Mouse (Mus musculus) hindbrain, embryonic 14.5 days (tissue): ENCODE measurements around the gene Cd300ld4. TPM values are rescaled to one million over a fixed set of nuclear protein-coding genes. Genes with fewer than 3 reads are reported as not detected.

Experiments
- ATAC-seq: fragments of 200-750 bp; cut with Nextera tagmentation; 2 replicates; pipeline ENCODE4 v1.8.0; 2017; ENCODE audit warnings: moderate number of reproducible peaks, mild to moderate bottlenecking, moderate TSS enrichment, moderate library complexity; ENCODE audit not compliant: low FRiP score
- DNase-seq: peaks from one replicate; pipeline ENCODE4 v3.0.0-alpha.2; 2015; ENCODE audit warnings: low spot score
- H3K27ac ChIP-seq: fragments of 300-500 bp; sonication (generic); 2 replicates; pipeline ENCODE4 v1.5.1; 2014; ENCODE audit warnings: mild to moderate bottlenecking, moderate library complexity
- H3K27me3 ChIP-seq: fragments of 300-500 bp; sonication (generic); 2 replicates; pipeline ENCODE4 v1.6.1; 2014; ENCODE audit warnings: mild to moderate bottlenecking, low read length, mixed read lengths; ENCODE audit not compliant: control insufficient read depth, insufficient read depth
- H3K36me3 ChIP-seq: fragments of 300-500 bp; sonication (generic); replicated peaks from 2 replicates; pipeline ENCODE4 v1.6.1; 2014; ENCODE audit not compliant: control insufficient read depth, insufficient read depth
- H3K4me1 ChIP-seq: fragments of 300-500 bp; sonication (generic); replicated peaks from 2 replicates; pipeline ENCODE4 v1.6.1; 2014; ENCODE audit warnings: antibody characterized with exemption, low read length, mixed read lengths; ENCODE audit not compliant: control insufficient read depth, insufficient read depth
- H3K4me2 ChIP-seq: fragments of 300-500 bp; sonication (generic); replicated peaks from 2 replicates; pipeline ENCODE4 v1.6.1; 2014; ENCODE audit warnings: mild to moderate bottlenecking, moderate library complexity
- H3K4me3 ChIP-seq: fragments of 300-500 bp; sonication (generic); replicated peaks from 2 replicates; pipeline ENCODE4 v1.5.1; 2014; ENCODE audit warnings: mild to moderate bottlenecking, low read length
- H3K9ac ChIP-seq: fragments of 300-500 bp; sonication (generic); 2 replicates; pipeline ENCODE4 v1.6.1; 2014
- H3K9me3 ChIP-seq: fragments of 300-500 bp; sonication (generic); 2 replicates; pipeline ENCODE4 v1.6.1; 2016; ENCODE audit warnings: low read length; ENCODE audit not compliant: control insufficient read depth
- WGBS: fragments of 180-500 bp; shearing (Covaris S2); extraction: QIAGEN DNeasy Blood & Tissue Kit; methylation state at CpG from one replicate; pipeline ENCODE4 v1.1.7; 2014; 5-methylcytosine and 5-hydroxymethylcytosine counted together
- polyA plus RNA-seq: library from polyadenylated mRNA; unstranded; fragments of >200 nt; fragmentation: Nextera tagmentation; extraction: Ambion mirVana; gene quantifications from 2 replicates; pipeline ENCODE4 v1.2.1, GENCODE M21; 2014

The Cd300ld4 gene
- polyA plus RNA-seq, 1 experiment from 2014 or later: not detected

DNA sequence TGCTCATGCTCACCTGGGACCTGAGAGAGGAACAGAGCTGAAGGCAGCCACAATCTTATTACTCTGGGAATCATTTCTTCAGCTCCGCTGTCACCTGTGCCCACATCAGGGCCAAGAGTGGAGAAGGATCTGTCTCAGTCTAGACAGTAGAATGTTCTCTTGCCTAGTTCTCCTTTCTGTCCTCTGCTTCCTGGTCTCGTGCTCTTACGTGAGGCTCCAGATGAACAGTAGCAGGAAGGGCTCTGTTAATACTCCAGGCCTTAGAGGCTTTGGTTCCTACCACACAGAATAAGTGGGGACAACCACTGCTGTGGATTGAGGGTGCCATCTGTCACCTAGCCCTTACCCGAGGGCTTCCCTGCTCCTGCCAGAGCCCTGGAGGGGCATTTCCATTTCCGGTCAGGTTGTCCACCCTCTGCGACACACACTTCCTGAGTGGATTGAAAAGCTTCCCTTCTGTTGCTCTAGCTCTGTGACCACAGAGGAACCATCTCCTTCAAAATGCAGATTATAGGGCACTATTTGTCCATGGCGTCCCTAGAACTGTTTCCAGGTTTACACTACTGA is 25.3 kb downstream of the Cd300ld4 start, which contains the start of gene Cd300c2:
Gene Cd300c2 (minus strand): TSS at position 407 of the 567 bp plus-strand sequence.
- H3K9me3 ChIP-seq: no peaks in the 10 kb centered on the region
- no peaks in the 10 kb centered on the region for H3K4me1 ChIP-seq
- H3K36me3 ChIP-seq: no peaks in the 10 kb centered on the region
- H3K4me3 ChIP-seq: no peak within 1 kb of the TSS
- H3K27me3 ChIP-seq: no peaks in the 10 kb centered on the region
- DNase-seq (no peak), ATAC-seq (no peak)
- no peak within 1 kb of the TSS for H3K9ac ChIP-seq
- no peak within 1 kb of the TSS for H3K27ac ChIP-seq
- H3K4me2 ChIP-seq: no peak within 1 kb of the TSS
- WGBS: 86% methylated on average over 7 of the region's 7 CpGs

DNA sequence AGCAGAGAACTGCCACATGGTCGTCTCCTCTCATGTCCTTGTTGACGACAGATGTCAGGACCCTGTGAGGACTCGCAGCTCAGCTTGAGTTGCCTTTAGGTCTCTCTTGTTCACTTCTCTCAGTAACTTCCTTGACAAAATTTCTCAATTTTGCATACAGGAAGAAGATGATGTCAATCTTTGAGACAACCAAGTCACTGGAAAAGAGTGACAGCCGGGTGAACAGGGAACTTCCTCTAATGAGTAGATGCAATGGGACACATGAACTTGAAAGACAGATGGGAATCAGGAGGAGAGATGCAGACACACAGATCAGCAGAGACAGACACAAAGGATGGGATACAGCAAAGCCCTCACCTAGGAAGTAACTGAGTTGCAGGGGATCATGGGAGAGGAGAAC is 37.0 kb downstream of the Cd300ld4 start, which contains the start of gene Cd300ld:
Gene Cd300ld (minus strand): TSS at position 130 of the 400 bp plus-strand sequence.
- Histone ChIP-seq H3K4me3 (no peak within 1 kb of the TSS), H3K27ac (no peak within 1 kb of the TSS), H3K9me3 (no peaks in the 10 kb centered on the region), H3K4me1 (no peaks in the 10 kb centered on the region), H3K36me3 (no peaks in the 10 kb centered on the region), H3K9ac (no peak within 1 kb of the TSS), H3K27me3 (no peaks in the 10 kb centered on the region), H3K4me2 (no peak within 1 kb of the TSS)
- no peak for ATAC-seq
- no peak for DNase-seq
- WGBS: 85% methylated on average over 4 of the region's 4 CpGs

DNA sequence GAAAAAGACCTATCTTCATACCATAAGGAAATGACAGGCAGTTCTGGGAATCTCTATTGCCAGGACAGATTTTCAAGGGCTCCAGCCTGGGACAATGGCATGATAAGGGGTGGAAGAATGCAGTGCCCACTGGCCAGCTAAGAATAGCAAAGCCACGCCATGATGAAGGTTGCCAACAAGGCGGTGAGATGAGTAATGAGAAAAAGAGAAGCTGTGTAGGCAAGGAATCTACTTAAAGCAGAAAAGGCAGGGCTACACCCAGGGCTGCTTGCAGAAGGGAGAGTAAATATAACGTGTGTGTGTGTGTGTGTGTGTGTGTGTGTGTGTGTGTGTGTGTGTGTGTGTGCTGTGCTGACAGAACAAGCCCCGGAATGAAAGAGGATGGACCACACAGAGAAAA is 44.9 kb downstream of the Cd300ld4 start:
- ATAC-seq (no peak), DNase-seq (no peak)
- Histone ChIP-seq H3K4me2 (no peak overlapping the region), H3K27me3 (no peaks in the 10 kb centered on the region), H3K27ac (no peak overlapping the region), H3K36me3 (no peaks in the 10 kb centered on the region), H3K4me1 (no peaks in the 10 kb centered on the region), H3K9ac (no peak overlapping the region), H3K4me3 (no peak overlapping the region), H3K9me3 (peaks cover 14% of the 10 kb centered on the region; the same call in 1 of the 2 replicates)
- WGBS: 79% methylated on average over 4 of the region's 4 CpGs

DNA sequence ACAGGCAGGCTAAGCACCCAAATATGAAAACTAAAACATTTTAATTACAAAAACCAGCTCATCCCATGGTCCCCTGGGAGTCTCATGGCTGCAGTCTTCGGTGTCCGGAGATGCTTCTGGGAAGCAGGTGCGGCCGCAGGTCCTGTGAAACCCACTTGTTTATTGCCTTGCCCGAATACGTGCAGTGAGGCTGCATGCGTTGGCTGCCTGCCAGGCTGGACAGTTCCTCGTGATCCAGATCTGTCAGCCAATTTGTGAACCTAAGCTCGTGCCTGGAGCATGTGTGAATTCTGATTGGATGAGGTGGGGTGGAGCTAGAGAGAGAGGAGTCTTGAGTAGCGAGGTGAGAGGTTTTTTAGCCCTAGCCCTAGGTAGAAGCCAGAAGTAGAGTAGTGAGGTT is 54.1 kb downstream of the Cd300ld4 start:
- H3K4me2 ChIP-seq: no peak overlapping the region
- H3K27me3 ChIP-seq: no peaks in the 10 kb centered on the region
- no peak overlapping the region for H3K9ac ChIP-seq
- no peaks in the 10 kb centered on the region for H3K36me3 ChIP-seq
- 82% methylated on average over 10 of the region's 10 CpGs for WGBS
- DNase-seq (no peak), ATAC-seq (no peak)
- H3K4me1 ChIP-seq: no peaks in the 10 kb centered on the region
- no peak overlapping the region for H3K27ac ChIP-seq
- no peak overlapping the region for H3K4me3 ChIP-seq
- H3K9me3 ChIP-seq: peaks cover 10% of the 10 kb centered on the region; the same call in 1 of the 2 replicates

Other genes with a start within 250 kb of the Cd300ld4 start
- gene Btbd17, start 231.1 kb downstream of the Cd300ld4 start, polyA plus RNA-seq: 20.0 and 22.1 TPM in 2 replicates
- not detected in 2 replicates for gene Gpr142, start 228.1 kb downstream of the Cd300ld4 start, polyA plus RNA-seq
- 8.5 and 9.9 TPM in 2 replicates for gene Gprc5c, start 175.9 kb downstream of the Cd300ld4 start, polyA plus RNA-seq
- 0.81 and 1.9 TPM in 2 replicates for gene Cd300a, start 137.0 kb downstream of the Cd300ld4 start, polyA plus RNA-seq
- gene Cd300lb, start 92.6 kb downstream of the Cd300ld4 start, polyA plus RNA-seq: 0.10 and 0.29 TPM in 2 replicates
- not detected in 2 replicates for gene Cd300c, start 57.9 kb downstream of the Cd300ld4 start, polyA plus RNA-seq
- 0.08 and 0.11 TPM in 2 replicates for gene Cd300ld, start 37.1 kb downstream of the Cd300ld4 start, polyA plus RNA-seq
- 1.0 and 1.7 TPM in 2 replicates for gene Cd300c2, start 25.1 kb downstream of the Cd300ld4 start, polyA plus RNA-seq
- not detected in 2 replicates for gene Cd300ld2, start 10.8 kb downstream of the Cd300ld4 start, polyA plus RNA-seq
- gene Cd300ld5, start 10.8 kb upstream of the Cd300ld4 start, polyA plus RNA-seq: not detected in 2 replicates
- gene Cd300ld3, start 21.4 kb upstream of the Cd300ld4 start, polyA plus RNA-seq: not detected in 2 replicates
- gene Cd300e, start 35.2 kb upstream of the Cd300ld4 start, polyA plus RNA-seq: 0.16 TPM in 1 of 2 replicates, not detected in the other
- 0.59 and 0.66 TPM in 2 replicates for gene Rab37, start 64.4 kb upstream of the Cd300ld4 start, polyA plus RNA-seq
- gene Cd300lf, start 107.0 kb upstream of the Cd300ld4 start, polyA plus RNA-seq: not detected in 2 replicates
- 60.5 and 65.9 TPM in 2 replicates for gene Slc9a3r1, start 136.3 kb upstream of the Cd300ld4 start, polyA plus RNA-seq
- 10.7 and 11.7 TPM in 2 replicates for gene Tmem104, start 160.5 kb upstream of the Cd300ld4 start, polyA plus RNA-seq
- gene Nat9, start 160.8 kb upstream of the Cd300ld4 start, polyA plus RNA-seq: 18.2 and 20.0 TPM in 2 replicates
- 0.33 and 0.35 TPM in 2 replicates for gene Grin2c, start 240.2 kb upstream of the Cd300ld4 start, polyA plus RNA-seq